Mouse (Mus musculus): ENCODE measurements around the gene Lefty1.

DNA sequence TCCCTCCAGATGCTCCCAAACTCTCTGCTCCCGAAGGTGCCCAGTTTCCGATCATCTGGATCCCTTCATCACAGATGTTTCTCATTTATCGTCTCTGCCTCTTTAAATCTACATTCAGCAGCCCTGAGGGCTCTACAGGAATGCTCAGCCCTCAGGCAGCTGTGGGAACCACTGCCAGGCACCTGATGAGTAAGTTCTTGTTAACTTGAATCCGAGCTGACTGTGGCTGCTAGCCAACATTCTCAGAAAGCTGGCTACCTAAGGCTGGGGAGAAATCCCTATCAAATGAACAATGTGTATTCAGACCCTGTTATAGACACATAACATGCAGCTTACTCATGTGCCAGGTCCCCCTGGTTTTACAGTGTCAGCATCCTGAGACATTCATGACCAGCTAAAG, 21.0 kb upstream of the Lefty1 start:
- TF ChIP-seq POLR2A (IDR thresholded peaks at IDR 0.05; ENCODE audit: extremely low read depth, insufficient read depth, low read length), result no peak
- no peak for TF ChIP-seq CTCF (IDR thresholded peaks at IDR 0.05; ENCODE audit: low read depth, low read length)
